Mouse (Mus musculus): ENCODE measurements at regions not wholly inside any gene's neighbourhood (a gene's known extent, or its start where the extent isn't known, plus 50 kb on each side); places are given as distances from the start of the nearest gene placed in this dataset.
A peak's percentile ranks its signal among the peaks of the same experiment; 100 is the strongest.

GRCm38 (mm10) chr6:75357286-75357685, 1140.3 kb downstream of the Gm9008 start:
- peak; percentile 13 to 46 for DNase-seq (ENCODE audit: low spot score in 2 of 2)

DNA sequence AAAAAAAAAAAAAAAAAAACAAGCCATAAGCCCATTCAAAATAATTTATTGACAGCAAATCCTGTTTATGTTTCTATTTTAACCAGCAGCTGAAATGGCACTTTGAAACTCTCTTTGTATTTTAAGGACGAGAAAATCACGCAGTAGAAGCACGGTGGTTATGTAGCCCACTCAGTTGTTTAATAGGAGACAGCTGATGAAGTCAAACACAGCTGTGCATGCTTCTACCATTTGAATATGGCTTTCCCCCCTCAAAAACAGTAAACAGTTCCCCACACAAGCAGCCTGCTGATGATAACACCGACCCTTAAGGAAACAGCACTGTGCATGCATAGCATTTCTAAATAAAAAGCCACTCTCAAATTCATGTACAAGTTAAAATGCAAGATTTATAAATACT, 1156.5 kb downstream of the Gm9008 start:
- DNase-seq (ENCODE audit: low spot score in 2 of 2), result no peak

All from right cerebral cortex, postnatal 36 days (tissue).